Mouse (Mus musculus) erythroblast, embryonic 14.5 days (primary cell): Measurements from ENCODE around the gene Fgd2.

Source experiments
- GATA1 ChIP-seq: IDR thresholded peaks from 2 replicates; pipeline ENCODE4 v1.6.1; 2012; ENCODE audit warnings: low read length, inconsistent platforms, mixed read lengths
- TAL1 ChIP-seq: IDR thresholded peaks from 3 replicates; pipeline ENCODE4 v1.6.1; 2012; ENCODE audit warnings: low read length, inconsistent platforms, mixed read lengths

DNA sequence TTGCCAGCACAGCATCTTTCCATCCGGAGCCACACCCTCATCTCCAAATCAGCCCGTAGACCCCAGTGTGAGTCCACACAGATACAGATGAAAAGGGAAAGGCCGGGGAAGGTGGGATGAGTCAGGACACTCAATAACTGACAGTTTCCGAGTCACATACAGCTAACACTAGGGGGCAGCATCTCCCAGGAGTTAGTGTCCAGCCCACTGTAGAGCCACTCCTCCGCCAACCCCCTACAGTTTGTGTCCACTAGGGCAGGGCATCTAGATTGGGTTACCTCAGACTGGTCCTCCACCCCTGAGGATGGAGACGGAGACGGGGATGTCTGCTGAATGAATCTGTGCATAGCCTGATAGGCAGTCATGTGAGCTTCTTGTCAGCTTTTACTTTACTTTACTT lies 20.8 kb downstream of the Fgd2 start:
- TF ChIP-seq GATA1 = no peak
- TF ChIP-seq TAL1 = no peak
